Mouse (Mus musculus): ENCODE measurements at regions not wholly inside any gene's neighbourhood (a gene's known extent, or its start where the extent isn't known, plus 50 kb on each side); places are given as distances from the start of the nearest gene placed in this dataset.

DNA sequence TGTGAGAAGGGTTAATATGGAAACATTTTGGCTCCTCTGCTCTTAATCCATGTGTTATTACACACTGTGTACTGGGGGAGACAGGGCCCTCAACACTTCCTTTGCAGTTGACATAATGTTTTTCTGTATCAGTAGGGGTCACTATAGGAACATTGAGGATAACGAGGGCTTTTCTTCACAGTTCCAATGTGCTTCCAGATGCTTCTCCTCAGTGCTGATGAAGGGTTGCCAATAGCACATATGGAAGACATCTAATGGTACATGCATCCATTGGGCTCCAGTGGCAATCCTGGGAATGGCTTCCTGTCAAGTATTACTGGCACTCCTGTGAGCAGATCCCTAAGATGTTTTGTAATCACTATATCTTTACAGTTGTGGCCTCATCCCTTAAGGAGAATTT lies 62.1 kb downstream of the Naa11 start:
- Histone ChIP-seq H3K4me2 (no peak overlapping the region), H3K9me3 (ENCODE audit: low read depth, low read length) (no peaks in the 10 kb centered on the region), H3K4me3 (ENCODE audit: low read depth, low read length) (no peak overlapping the region), H3K27me3 (ENCODE audit: insufficient read depth, low read length) (no peaks in the 10 kb centered on the region), H3K27ac (ENCODE audit: low read depth) (no peak overlapping the region), H3K4me1 (ENCODE audit: insufficient read depth) (peaks cover 3% of the 10 kb centered on the region; the same call in 1 of the 2 replicates), H3K9ac (no peak overlapping the region), H3K36me3 (ENCODE audit: insufficient read depth) (no peaks in the 10 kb centered on the region)
- DNase-seq (peak; percentile 90), ATAC-seq (ENCODE audit: insufficient read depth) (peak; percentile 92)
- WGBS: 23% methylated on average over 1 of the region's 1 CpGs
- peak; percentile 54 for TF ChIP-seq CTCF (IDR thresholded peaks at IDR 0.05; ENCODE audit: low read depth)

DNA sequence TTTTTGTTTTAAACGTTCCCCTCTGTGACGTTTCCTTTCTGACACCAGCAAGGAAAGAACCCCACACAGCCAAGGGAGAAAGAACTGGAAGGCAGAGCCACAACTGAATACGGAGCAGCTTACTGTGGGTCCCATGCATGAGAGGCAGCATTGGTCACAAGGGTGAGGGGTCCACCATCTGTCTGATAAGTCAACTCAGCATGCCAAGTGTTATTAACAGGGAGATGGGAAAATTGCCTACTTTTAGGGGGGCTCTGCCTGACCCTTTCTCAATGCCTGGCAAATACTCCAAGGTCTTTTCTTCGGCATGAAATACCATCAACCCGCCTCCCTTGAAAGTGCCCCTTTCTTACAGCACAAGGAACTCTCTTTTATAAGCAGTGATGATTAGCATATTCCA lies 66.3 kb downstream of the Naa11 start:
- WGBS: 69% methylated on average over 5 of the region's 5 CpGs
- Histone ChIP-seq H3K9ac (no peak overlapping the region), H3K27me3 (ENCODE audit: insufficient read depth, low read length) (no peaks in the 10 kb centered on the region), H3K36me3 (ENCODE audit: insufficient read depth) (no peaks in the 10 kb centered on the region), H3K9me3 (ENCODE audit: low read depth, low read length) (no peaks in the 10 kb centered on the region), H3K4me3 (ENCODE audit: low read depth, low read length) (no peak overlapping the region), H3K4me1 (ENCODE audit: insufficient read depth) (peaks cover 2% of the 10 kb centered on the region; the same call in 1 of the 2 replicates), H3K4me2 (no peak overlapping the region), H3K27ac (ENCODE audit: low read depth) (no peak overlapping the region)
- DNase-seq (no peak), ATAC-seq (ENCODE audit: insufficient read depth) (no peak)
- no peak for TF ChIP-seq CTCF (IDR thresholded peaks at IDR 0.05; ENCODE audit: low read depth)

DNA sequence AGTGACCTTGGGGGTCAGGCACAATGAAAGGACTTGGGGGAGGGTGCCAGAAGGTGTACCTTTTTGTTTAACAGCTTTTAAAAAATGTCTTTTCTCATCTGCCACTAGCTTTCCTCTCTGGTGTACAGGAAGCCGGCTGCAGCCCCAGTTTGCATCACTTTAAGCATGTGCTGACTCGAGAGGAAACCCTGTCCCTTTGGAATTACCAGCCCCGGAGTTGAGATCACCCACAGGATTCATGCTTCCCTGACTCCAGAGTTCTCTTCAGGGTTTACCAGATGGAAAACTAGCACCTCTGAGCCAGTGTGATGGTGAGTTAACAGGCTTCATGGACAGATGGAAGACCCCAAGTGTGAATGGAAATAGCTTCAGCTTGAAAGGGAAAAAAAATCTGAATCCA lies 68.3 kb downstream of the Naa11 start:
- no peak for TF ChIP-seq CTCF (IDR thresholded peaks at IDR 0.05; ENCODE audit: low read depth)
- Histone ChIP-seq H3K27me3 (ENCODE audit: insufficient read depth, low read length) (no peaks in the 10 kb centered on the region), H3K4me2 (no peak overlapping the region), H3K27ac (ENCODE audit: low read depth) (no peak overlapping the region), H3K4me3 (ENCODE audit: low read depth, low read length) (no peak overlapping the region), H3K36me3 (ENCODE audit: insufficient read depth) (no peaks in the 10 kb centered on the region), H3K4me1 (ENCODE audit: insufficient read depth) (no peaks in the 10 kb centered on the region), H3K9ac (no peak overlapping the region), H3K9me3 (ENCODE audit: low read depth, low read length) (no peaks in the 10 kb centered on the region)
- WGBS: 43% methylated on average over 3 of the region's 3 CpGs
- no peak for DNase-seq
- ATAC-seq (ENCODE audit: insufficient read depth): no peak

DNA sequence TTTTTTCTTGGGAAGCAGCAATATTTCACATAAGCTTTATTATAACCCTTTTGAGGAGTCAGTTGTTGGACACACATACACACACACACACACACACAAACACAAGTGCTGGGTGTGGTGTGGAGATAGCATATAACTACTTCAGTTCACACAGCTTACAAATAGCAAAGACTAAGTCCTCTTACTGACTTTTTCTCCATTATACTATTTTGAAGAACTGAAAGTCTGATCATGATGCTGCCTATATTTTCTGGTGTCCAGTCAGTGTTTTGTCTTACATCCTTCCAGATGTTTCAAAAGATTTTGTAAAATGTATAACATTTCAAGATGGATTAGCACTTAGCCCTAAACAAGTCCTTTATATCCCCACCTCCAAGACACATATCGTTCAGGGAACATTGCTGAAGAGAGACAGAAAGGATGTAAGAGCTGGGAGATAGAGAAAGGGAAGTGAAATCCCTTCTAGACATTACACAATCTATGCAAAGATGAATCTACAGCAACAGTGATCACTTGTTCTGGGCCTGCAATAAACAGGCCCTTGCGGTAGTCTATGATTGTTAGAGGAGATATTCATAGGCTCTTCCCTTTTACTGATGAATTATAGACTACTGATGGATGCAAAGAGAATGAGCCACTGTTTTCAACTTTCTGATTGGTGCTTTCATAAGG lies 72.2 kb downstream of the Naa11 start:
- no peaks in the 10 kb centered on the region for H3K36me3 ChIP-seq (ENCODE audit: insufficient read depth)
- no peak overlapping the region for H3K4me3 ChIP-seq (ENCODE audit: low read depth, low read length)
- DNase-seq (no peak), ATAC-seq (ENCODE audit: insufficient read depth) (no peak)
- H3K27ac ChIP-seq (ENCODE audit: low read depth): no peak overlapping the region
- no peak for TF ChIP-seq CTCF (IDR thresholded peaks at IDR 0.05; ENCODE audit: low read depth)
- H3K27me3 ChIP-seq (ENCODE audit: insufficient read depth, low read length): no peaks in the 10 kb centered on the region
- no peaks in the 10 kb centered on the region for H3K4me1 ChIP-seq (ENCODE audit: insufficient read depth)
- no peak overlapping the region for H3K9ac ChIP-seq
- H3K4me2 ChIP-seq: no peak overlapping the region
- no peaks in the 10 kb centered on the region for H3K9me3 ChIP-seq (ENCODE audit: low read depth, low read length)
- 93% methylated on average over 2 of the region's 2 CpGs for WGBS

DNA sequence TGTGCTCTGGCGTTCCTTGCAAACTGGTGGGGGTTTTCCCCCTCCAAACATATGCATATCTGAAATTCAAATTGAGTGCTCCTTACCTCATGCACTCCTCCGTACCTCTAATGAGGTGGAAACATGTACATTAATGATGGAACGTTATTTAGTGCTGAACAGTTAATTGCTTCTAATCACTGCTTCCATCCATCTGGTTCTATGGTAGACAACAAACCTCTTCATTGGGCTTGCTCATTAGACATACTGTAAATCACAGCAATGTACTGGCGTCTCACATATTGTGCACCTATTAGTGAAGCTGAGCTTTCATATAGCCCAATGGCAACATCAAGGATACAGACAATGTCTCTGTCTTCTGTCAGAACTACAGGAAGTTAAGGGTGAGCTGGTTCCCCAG lies 85.3 kb downstream of the Naa11 start:
- H3K36me3 ChIP-seq (ENCODE audit: insufficient read depth): no peaks in the 10 kb centered on the region
- no peak overlapping the region for H3K4me2 ChIP-seq
- DNase-seq: no peak
- no peak overlapping the region for H3K27ac ChIP-seq (ENCODE audit: low read depth)
- WGBS: 93% methylated on average over 4 of the region's 4 CpGs
- no peaks in the 10 kb centered on the region for H3K27me3 ChIP-seq (ENCODE audit: insufficient read depth, low read length)
- H3K9ac ChIP-seq: no peak overlapping the region
- H3K4me3 ChIP-seq (ENCODE audit: low read depth, low read length): no peak overlapping the region
- no peak for TF ChIP-seq CTCF (IDR thresholded peaks at IDR 0.05; ENCODE audit: low read depth)
- no peaks in the 10 kb centered on the region for H3K4me1 ChIP-seq (ENCODE audit: insufficient read depth)
- ATAC-seq (ENCODE audit: insufficient read depth): no peak
- no peaks in the 10 kb centered on the region for H3K9me3 ChIP-seq (ENCODE audit: low read depth, low read length)

DNA sequence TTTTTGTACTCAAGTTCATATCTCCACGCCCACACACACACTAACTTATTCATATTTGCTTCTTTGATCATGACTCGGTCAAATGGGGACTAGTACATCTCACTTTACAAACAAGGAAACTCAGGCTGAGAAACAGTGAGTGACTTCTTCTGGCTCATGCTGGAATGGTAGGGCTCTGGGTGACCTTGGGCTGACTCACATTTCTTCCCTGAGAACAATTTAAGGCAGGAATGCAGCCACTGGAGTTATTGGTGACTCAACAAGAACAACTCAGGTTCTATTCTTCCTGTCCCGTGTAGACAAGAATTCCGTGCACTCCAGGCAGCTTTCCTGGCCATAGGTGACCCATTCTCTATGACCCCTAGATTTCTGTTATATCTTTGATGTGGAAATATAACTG lies 87.3 kb downstream of the Naa11 start:
- no peaks in the 10 kb centered on the region for H3K9me3 ChIP-seq (ENCODE audit: low read depth, low read length)
- H3K36me3 ChIP-seq (ENCODE audit: insufficient read depth): no peaks in the 10 kb centered on the region
- H3K4me3 ChIP-seq (ENCODE audit: low read depth, low read length): no peak overlapping the region
- no peaks in the 10 kb centered on the region for H3K4me1 ChIP-seq (ENCODE audit: insufficient read depth)
- no peak for ATAC-seq (ENCODE audit: insufficient read depth)
- no peak overlapping the region for H3K9ac ChIP-seq
- no peak for TF ChIP-seq CTCF (IDR thresholded peaks at IDR 0.05; ENCODE audit: low read depth)
- no peaks in the 10 kb centered on the region for H3K27me3 ChIP-seq (ENCODE audit: insufficient read depth, low read length)
- no peak overlapping the region for H3K27ac ChIP-seq (ENCODE audit: low read depth)
- H3K4me2 ChIP-seq: no peak overlapping the region
- no peak for DNase-seq
- 79% methylated on average over 4 of the region's 4 CpGs for WGBS

DNA sequence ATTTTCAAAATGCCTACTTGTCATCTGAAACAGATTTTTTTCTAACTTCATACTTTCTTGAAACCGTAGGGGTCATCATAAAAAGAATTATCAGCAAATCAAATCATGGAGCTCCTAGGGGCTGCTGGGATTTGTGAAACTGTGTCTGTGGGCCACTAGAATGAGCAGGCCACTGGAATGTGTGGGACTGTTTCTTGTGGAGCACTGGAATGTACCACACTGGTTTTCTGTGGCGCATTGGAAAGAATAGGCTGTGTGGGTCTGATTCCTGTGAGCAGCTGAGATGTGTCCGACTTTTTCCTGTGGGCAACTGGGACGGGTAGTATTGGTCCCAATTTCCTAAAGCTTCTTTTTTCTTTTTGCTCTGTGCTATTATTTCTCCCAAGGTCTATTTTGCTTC lies 90.6 kb downstream of the Naa11 start:
- TF ChIP-seq CTCF (IDR thresholded peaks at IDR 0.05; ENCODE audit: low read depth): no peak
- no peak for DNase-seq
- Histone ChIP-seq H3K27me3 (ENCODE audit: insufficient read depth, low read length) (no peaks in the 10 kb centered on the region), H3K27ac (ENCODE audit: low read depth) (no peak overlapping the region), H3K4me3 (ENCODE audit: low read depth, low read length) (no peak overlapping the region), H3K36me3 (ENCODE audit: insufficient read depth) (no peaks in the 10 kb centered on the region), H3K4me2 (no peak overlapping the region), H3K9ac (no peak overlapping the region), H3K9me3 (ENCODE audit: low read depth, low read length) (no peaks in the 10 kb centered on the region), H3K4me1 (ENCODE audit: insufficient read depth) (no peaks in the 10 kb centered on the region)
- 76% methylated on average over 4 of the region's 4 CpGs for WGBS
- ATAC-seq (ENCODE audit: insufficient read depth): no peak

DNA sequence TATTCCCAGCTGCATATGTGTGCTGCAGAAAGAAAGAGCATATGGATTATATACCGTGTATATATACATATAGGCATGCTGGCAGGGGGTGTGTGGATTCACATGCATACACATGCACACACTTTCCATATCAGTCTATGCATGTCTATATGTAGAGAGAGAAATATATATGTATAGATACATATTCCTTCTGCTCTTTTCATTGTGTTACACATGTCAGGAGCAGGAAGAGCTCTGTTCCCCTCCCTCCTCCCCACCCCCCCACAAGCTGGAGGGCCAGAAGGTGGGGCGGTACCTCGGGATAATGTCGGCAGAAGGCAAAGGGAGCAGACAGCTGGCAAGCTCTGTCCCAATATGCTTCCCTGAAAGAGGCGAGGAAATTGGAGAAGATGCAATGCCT lies 91.3 kb downstream of the Naa11 start:
- Histone ChIP-seq H3K4me1 (ENCODE audit: insufficient read depth) (no peaks in the 10 kb centered on the region), H3K27me3 (ENCODE audit: insufficient read depth, low read length) (no peaks in the 10 kb centered on the region), H3K36me3 (ENCODE audit: insufficient read depth) (no peaks in the 10 kb centered on the region), H3K27ac (ENCODE audit: low read depth) (no peak overlapping the region), H3K9ac (no peak overlapping the region), H3K4me3 (ENCODE audit: low read depth, low read length) (no peak overlapping the region), H3K4me2 (no peak overlapping the region), H3K9me3 (ENCODE audit: low read depth, low read length) (no peaks in the 10 kb centered on the region)
- 74% methylated on average over 5 of the region's 5 CpGs for whole genome bisulfite sequencing
- ATAC-seq (ENCODE audit: insufficient read depth): no peak
- TF ChIP-seq CTCF (IDR thresholded peaks at IDR 0.05; ENCODE audit: low read depth): no peak
- no peak for DNase-seq

Measured in lung, embryonic 14.5 days (tissue).